Mouse (Mus musculus) CH12.LX (cell line): ENCODE results near the gene Gm7138.

Source experiments
- CTCF ChIP-seq, 2 experiments: IDR thresholded peaks in 1 of 2; conservative IDR thresholded peaks in 1 of 2; 2 replicates each; pipeline ENCODE4 v1.5.1; 2011 to 2012; ENCODE audit warnings: low read depth in 2 of 2, low read length in 2 of 2, improper control_type of control experiment in 1 of 2, inconsistent platforms in 1 of 2, mild to moderate bottlenecking in 1 of 2, moderate library complexity in 1 of 2
- GABPA ChIP-seq: IDR thresholded peaks from 2 replicates; pipeline ENCODE4 v1.6.1; 2012; ENCODE audit warnings: low read depth, low read length, improper control_type of control experiment, inconsistent platforms; ENCODE audit not compliant: insufficient replicate concordance
- JUND ChIP-seq: conservative IDR thresholded peaks from 2 replicates; pipeline ENCODE4 v1.6.1; 2011; ENCODE audit warnings: low read depth, low read length, improper control_type of control experiment
- MAX ChIP-seq: IDR thresholded peaks from 2 replicates; pipeline ENCODE4 v1.6.1; 2011; ENCODE audit warnings: low read length, improper control_type of control experiment
- NELFE ChIP-seq: IDR thresholded peaks from 2 replicates; pipeline ENCODE4 v1.6.1; 2011; ENCODE audit warnings: low read depth, low read length, improper control_type of control experiment
- POLR2A ChIP-seq: IDR thresholded peaks from 2 replicates; pipeline ENCODE4 v1.6.1; 2011; ENCODE audit warnings: low read depth, mild to moderate bottlenecking, improper control_type of control experiment, low read length
- TCF12 ChIP-seq: IDR thresholded peaks from 2 replicates; pipeline ENCODE4 v1.6.1; 2014; ENCODE audit warnings: low read depth, mild to moderate bottlenecking, inconsistent platforms, low read length, improper control_type of control experiment
- USF2 ChIP-seq: conservative IDR thresholded peaks from 2 replicates; pipeline ENCODE4 v1.6.1; 2011; ENCODE audit warnings: low read depth, low read length, improper control_type of control experiment
- ZC3H11A ChIP-seq: IDR thresholded peaks from 2 replicates; pipeline ENCODE4 v1.6.1; 2012; ENCODE audit warnings: low read depth, mild to moderate bottlenecking, inconsistent platforms, low read length, improper control_type of control experiment
- ZNF384 ChIP-seq: IDR thresholded peaks from 2 replicates; pipeline ENCODE4 v1.6.1; 2012; ENCODE audit warnings: low read depth, low read length, improper control_type of control experiment, inconsistent platforms

- no peak for TF ChIP-seq CTCF (conservative IDR thresholded peaks at IDR 0.05 in 1 of 2, IDR thresholded peaks at IDR 0.05 in 1 of 2; ENCODE audit: low read depth in 2 of 2, low read length in 2 of 2)
- no peak for TF ChIP-seq JUND
- no peak for TF ChIP-seq POLR2A
- no peak for TF ChIP-seq USF2
- TF ChIP-seq ZC3H11A, result no peak
- no peak for TF ChIP-seq GABPA
- no peak for TF ChIP-seq MAX
- no peak for TF ChIP-seq TCF12
- TF ChIP-seq ZNF384, result no peak
- TF ChIP-seq NELFE, result no peak
Observed at GRCm38 (mm10) chr10:77818523-77818922, 41.8 kb upstream of the Gm7138 start.
